Mouse (Mus musculus) ES-E14 (cell line): ENCODE data around the gene Gfer. TPM values are rescaled to one million over a fixed set of nuclear protein-coding genes. Genes with fewer than 3 reads are reported as not detected.

Source experiments
- DNase-seq: peaks from one replicate; pipeline ENCODE4 v3.0.0-alpha.2; 2013; ENCODE audit warnings: low read depth, low spot score
- H3K27ac ChIP-seq: 2 replicates; pipeline ENCODE4 v1.5.1; 2012; ENCODE audit warnings: low read depth, mild to moderate bottlenecking, low read length, moderate library complexity, mixed read lengths; ENCODE audit not compliant: poor library complexity, insufficient read depth, severe bottlenecking
- H3K36me3 ChIP-seq: 2 replicates; pipeline ENCODE4 v1.6.1; 2012; ENCODE audit warnings: mild to moderate bottlenecking, low read length, moderate library complexity, mixed read lengths; ENCODE audit not compliant: control insufficient read depth, poor library complexity, insufficient read depth, severe bottlenecking
- H3K4me1 ChIP-seq, 2 experiments: fragments of 150-350 bp in 1 of 2; sonication (generic) in 1 of 2; 2 replicates each; pipeline ENCODE4 v1.6.1; 2012; ENCODE audit warnings: low read length in 2 of 2, mild to moderate bottlenecking in 1 of 2, mixed read lengths in 1 of 2; ENCODE audit not compliant: control insufficient read depth in 2 of 2, insufficient read depth in 2 of 2, poor library complexity in 1 of 2
- H3K4me3 ChIP-seq, 2 experiments: fragments of 150-350 bp in 1 of 2; sonication (generic) in 1 of 2; 2 replicates each; pipeline ENCODE4 v1.5.1; 2012; ENCODE audit warnings: low read length in 2 of 2, low read depth in 1 of 2, mild to moderate bottlenecking in 1 of 2, mixed read lengths in 1 of 2; ENCODE audit not compliant: insufficient read depth in 1 of 2, poor library complexity in 1 of 2, severe bottlenecking in 1 of 2
- H3K9ac ChIP-seq: 2 replicates; pipeline ENCODE4 v1.6.1; 2012; ENCODE audit warnings: low read depth, mild to moderate bottlenecking, low read length, mixed read lengths; ENCODE audit not compliant: poor library complexity, insufficient read depth, severe bottlenecking
- H3K9me3 ChIP-seq: fragments of 150-350 bp; sonication (generic); 2 replicates; pipeline ENCODE4 v1.6.1; 2012; ENCODE audit warnings: low read depth, mild to moderate bottlenecking, low read length; ENCODE audit not compliant: control insufficient read depth, insufficient read depth
- CHD2 ChIP-seq: IDR thresholded peaks from 2 replicates; pipeline ENCODE4 v1.6.1; 2014; ENCODE audit warnings: mild to moderate bottlenecking, low read depth, low read length, inconsistent platforms
- HCFC1 ChIP-seq: IDR thresholded peaks from 2 replicates; pipeline ENCODE4 v1.6.1; 2012; ENCODE audit warnings: low read length, inconsistent platforms, borderline replicate concordance; ENCODE audit not compliant: insufficient read depth
- MAFK ChIP-seq: IDR thresholded peaks from 2 replicates; pipeline ENCODE4 v1.6.1; 2014; ENCODE audit warnings: mild to moderate bottlenecking, low read depth, low read length, inconsistent platforms; ENCODE audit not compliant: insufficient read depth
- ZC3H11A ChIP-seq: IDR thresholded peaks from 2 replicates; pipeline ENCODE4 v1.6.1; 2012; ENCODE audit warnings: low read depth, mild to moderate bottlenecking, inconsistent platforms, low read length, borderline replicate concordance
- ZNF384 ChIP-seq: IDR thresholded peaks from 2 replicates; pipeline ENCODE4 v1.6.1; 2012; ENCODE audit warnings: low read depth, low read length, inconsistent platforms
- in situ Hi-C, 2 experiments: fragments of 600-800 bp; cut with MboI; formaldehyde crosslinking; loops; one replicate each; pipeline ENCODE4 v1.15.1; 2025; ENCODE audit warnings: low sequenced_read_pairs in 2 of 2, inconsistent platforms in 1 of 2; ENCODE audit not compliant: unreplicated experiment in 2 of 2
- total RNA-seq: library from RNA; depleted of rRNA; stranded (reverse); fragments of 300-350 nt; gene quantifications from 2 replicates; pipeline ENCODE4 v1.2.3, GENCODE M21; 2012

The Gfer gene
- total RNA-seq, 1 experiment = 61.8 TPM

DNA sequence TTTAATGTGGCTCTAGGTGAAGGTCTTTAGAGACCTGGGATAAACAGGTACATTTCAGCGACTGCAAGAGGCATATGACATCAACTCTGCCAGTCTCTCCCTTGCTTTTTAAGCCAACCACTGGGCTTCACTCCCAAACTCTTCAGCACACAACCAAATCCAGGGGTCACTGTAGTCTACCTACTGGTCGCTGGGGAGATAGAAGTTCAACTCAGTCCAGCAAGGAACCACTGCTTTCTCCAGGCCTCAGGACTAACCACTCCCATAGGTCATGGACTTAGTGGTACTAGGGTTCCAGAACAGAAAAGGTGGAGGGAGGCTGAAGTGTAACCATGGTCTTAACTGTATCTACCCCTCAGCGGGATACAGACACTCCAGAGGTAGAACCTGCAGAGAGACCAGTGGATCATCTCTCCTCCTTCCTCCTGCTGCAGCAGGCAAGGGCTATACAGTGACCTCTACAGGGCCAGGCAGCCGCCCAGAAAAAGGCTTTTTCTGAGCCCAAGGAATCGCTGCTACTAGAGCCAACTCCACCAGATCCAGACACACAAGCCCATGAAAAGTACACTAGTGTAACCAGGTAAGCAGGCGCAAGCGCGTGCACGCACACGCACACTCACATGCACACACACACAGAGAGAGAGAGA lies 47.1 kb downstream of the Gfer start:
- DNase-seq = no peak
- no peaks in the 10 kb centered on the region for H3K9me3 ChIP-seq
- no peak overlapping the region for H3K4me3 ChIP-seq
- no peaks in the 10 kb centered on the region for H3K36me3 ChIP-seq
- peaks cover 10 to 31% of the 10 kb centered on the region in 2 experiments; a peak in 3 of 4 replicates for H3K4me1 ChIP-seq
- in situ Hi-C loops = no loop called here
- no peak overlapping the region for H3K9ac ChIP-seq
- H3K27ac ChIP-seq = no peak overlapping the region
- no peak for TF ChIP-seq MAFK
- no peak for TF ChIP-seq ZC3H11A
- TF ChIP-seq HCFC1 = no peak
- TF ChIP-seq CHD2 = no peak
- no peak for TF ChIP-seq ZNF384

GRCm38 (mm10) chr17:24647493-24647892 lies 48.5 kb downstream of the Gfer start:
- TF ChIP-seq ZNF384 (no peak), MAFK (no peak), ZC3H11A (no peak), HCFC1 (no peak)
- no peak for DNase-seq
- H3K9ac ChIP-seq = no peak overlapping the region
- no peak overlapping the region for H3K27ac ChIP-seq
- H3K36me3 ChIP-seq = no peaks in the 10 kb centered on the region
- no peaks in the 10 kb centered on the region for H3K9me3 ChIP-seq
- H3K4me1 ChIP-seq = peaks cover 10 to 31% of the 10 kb centered on the region in 2 experiments; a peak in 3 of 4 replicates
- no peak overlapping the region for H3K4me3 ChIP-seq
- in situ Hi-C loops = no loop called here

GRCm38 (mm10) chr17:24646381-24646780 lies 49.6 kb downstream of the Gfer start:
- DNase-seq = no peak
- Histone ChIP-seq H3K9ac (no peak overlapping the region), H3K36me3 (peaks cover 4% of the 10 kb centered on the region; the same call in 1 of the 2 replicates), H3K9me3 (no peaks in the 10 kb centered on the region), H3K27ac (no peak overlapping the region), H3K4me3 (no peak overlapping the region), H3K4me1 (peaks cover 10 to 31% of the 10 kb centered on the region in 2 experiments; a peak in 3 of 4 replicates)
- TF ChIP-seq ZNF384 (no peak), ZC3H11A (no peak), CHD2 (no peak), HCFC1 (no peak), MAFK (no peak)
- in situ Hi-C loops = no loop called here

DNA sequence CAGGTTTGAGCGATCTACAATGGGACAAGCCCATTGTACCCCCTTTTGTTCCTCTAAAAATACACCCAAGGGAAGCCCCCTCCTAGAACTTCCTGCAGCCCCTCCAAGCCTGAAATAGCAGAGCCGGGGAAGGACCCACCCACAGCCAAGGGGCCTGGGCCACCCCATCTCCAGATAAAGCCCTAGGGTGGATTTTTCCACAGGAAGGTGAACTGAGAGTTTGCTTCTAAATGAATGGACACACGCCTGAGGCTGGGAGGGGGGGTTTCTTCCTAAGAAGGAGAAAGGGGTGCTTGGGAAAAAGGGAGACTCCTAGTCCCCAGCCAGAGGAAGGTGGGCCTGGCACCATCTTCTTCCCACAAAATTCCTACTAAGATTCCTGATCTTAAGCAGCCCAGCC lies 50.0 kb downstream of the Gfer start:
- H3K4me3 ChIP-seq = no peak overlapping the region
- no peaks in the 10 kb centered on the region for H3K9me3 ChIP-seq
- peaks cover 4% of the 10 kb centered on the region; the same call in 1 of the 2 replicates for H3K36me3 ChIP-seq
- no peak for DNase-seq
- TF ChIP-seq HCFC1 = no peak
- TF ChIP-seq CHD2 = no peak
- TF ChIP-seq MAFK = no peak
- no peak for TF ChIP-seq ZC3H11A
- no peak for TF ChIP-seq ZNF384
- peaks cover 10 to 31% of the 10 kb centered on the region in 2 experiments; a peak in 3 of 4 replicates for H3K4me1 ChIP-seq
- H3K9ac ChIP-seq = no peak overlapping the region
- in situ Hi-C loops = no loop called here
- H3K27ac ChIP-seq = no peak overlapping the region
